Mouse (Mus musculus) neural tube, embryonic 12.5 days (tissue): ENCODE measurements around the gene Gm34653. TPM values are rescaled to one million over a fixed set of nuclear protein-coding genes. Genes with fewer than 3 reads are reported as not detected.
A peak's percentile ranks its signal among the peaks of the same experiment; 100 is the strongest.
"Not testable (repeated sequence)": the region's sequence is repeated elsewhere in the genome, so short reads cannot be mapped to it uniquely, and the experiment has no call there.

ENCODE experiments used
- ATAC-seq: fragments of 200-750 bp; cut with Nextera tagmentation; 2 replicates; pipeline ENCODE4 v1.8.0; 2017; ENCODE audit warnings: low read depth, mild to moderate bottlenecking, moderate TSS enrichment, moderate library complexity; ENCODE audit not compliant: low FRiP score
- H3K27ac ChIP-seq: fragments of 300-500 bp; sonication (generic); 2 replicates; pipeline ENCODE4 v1.5.1; 2016
- H3K27me3 ChIP-seq: fragments of 300-500 bp; sonication (generic); replicated peaks from 2 replicates; pipeline ENCODE4 v1.6.1; 2016; ENCODE audit warnings: mild to moderate bottlenecking
- H3K36me3 ChIP-seq: fragments of 300-500 bp; sonication (generic); 2 replicates; pipeline ENCODE4 v1.6.1; 2016; ENCODE audit warnings: mild to moderate bottlenecking
- H3K4me1 ChIP-seq: fragments of 300-500 bp; sonication (generic); 2 replicates; pipeline ENCODE4 v1.6.1; 2016
- H3K4me2 ChIP-seq: fragments of 300-500 bp; sonication (generic); replicated peaks from 2 replicates; pipeline ENCODE4 v1.6.1; 2016; ENCODE audit warnings: mild to moderate bottlenecking
- H3K4me3 ChIP-seq: fragments of 300-500 bp; sonication (generic); 2 replicates; pipeline ENCODE4 v1.5.1; 2016
- H3K9ac ChIP-seq: fragments of 300-500 bp; sonication (generic); 2 replicates; pipeline ENCODE4 v1.6.1; 2016; ENCODE audit warnings: mild to moderate bottlenecking
- H3K9me3 ChIP-seq: fragments of 300-500 bp; sonication (generic); 2 replicates; pipeline ENCODE4 v1.6.1; 2016; ENCODE audit warnings: mild to moderate bottlenecking
- WGBS: fragments of 180-500 bp; shearing (Covaris S2); methylation state at CpG from one replicate; pipeline ENCODE4 v1.1.7; 2016; 5-methylcytosine and 5-hydroxymethylcytosine counted together
- polyA plus RNA-seq: library from polyadenylated mRNA; unstranded; fragments of >200 nt; fragmentation: Nextera tagmentation; extraction: Ambion mirVana; gene quantifications from 2 replicates; pipeline ENCODE4 v1.2.1, GENCODE M21; 2016

The Gm34653 gene
- polyA plus RNA-seq, result 0.11 TPM in 1 of 2 replicates, not detected in the other

GRCm38 (mm10) chr2:34832766-34833457, at the start of gene Gm34653:
Gm34653 (plus strand) TSS chr2:34833007.
- H3K27ac ChIP-seq, H3K4me3 ChIP-seq, H3K36me3 ChIP-seq, H3K4me1 ChIP-seq, H3K27me3 ChIP-seq, H3K9ac ChIP-seq, H3K9me3 ChIP-seq, ATAC-seq, H3K4me2 ChIP-seq: not testable (repeated sequence)
- 75% methylated on average over 11 of the region's 11 CpGs for WGBS

DNA sequence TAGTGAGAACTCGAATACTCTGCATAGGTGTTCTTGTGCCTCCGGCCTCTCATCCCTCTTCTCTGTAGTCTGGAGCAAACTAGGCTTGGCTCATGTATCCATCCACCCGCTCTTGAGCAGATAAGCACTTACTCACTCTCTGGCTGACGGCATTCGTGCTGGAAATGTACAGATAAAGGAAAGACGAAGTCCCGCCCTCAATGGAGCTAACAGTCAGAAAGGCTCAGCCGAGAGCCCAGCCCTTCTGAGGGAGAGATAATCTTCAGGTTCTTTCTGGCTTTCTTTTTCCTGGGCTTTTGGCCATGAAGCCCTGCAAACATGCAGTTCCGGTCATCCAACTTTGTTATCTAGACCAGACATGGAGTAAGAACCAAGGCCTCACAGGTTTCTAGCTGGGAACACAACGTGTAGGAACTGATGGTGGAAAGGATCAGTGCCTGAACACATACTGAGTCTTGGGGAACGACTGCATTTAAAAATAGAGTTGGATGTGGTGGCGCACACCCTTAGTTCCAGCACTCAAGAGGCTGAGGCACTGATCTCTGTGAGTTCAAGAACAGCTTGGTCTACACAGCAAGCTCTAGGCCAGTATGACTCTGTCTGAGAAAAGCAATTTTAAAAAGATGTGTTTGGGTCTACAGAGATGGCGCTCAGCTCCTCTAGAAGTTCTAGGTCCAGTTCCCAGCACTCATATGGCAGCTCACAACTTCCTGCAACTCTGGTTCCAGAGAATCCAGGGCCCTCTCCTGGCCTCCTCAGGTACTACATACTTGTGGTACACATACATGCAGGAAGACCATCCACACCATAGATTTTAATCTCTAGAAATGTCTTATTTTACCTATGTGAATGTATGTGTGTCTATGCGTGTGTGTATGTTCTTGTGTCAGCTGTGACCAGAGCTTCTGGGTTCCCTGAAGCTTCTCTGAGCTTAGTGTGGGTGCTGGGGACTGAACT, 49.5 kb upstream of the Gm34653 start:
- H3K27ac ChIP-seq, result no peak overlapping the region
- H3K36me3 ChIP-seq, result peaks cover 50% of the 10 kb centered on the region
- ATAC-seq, result no peak
- no peak overlapping the region for H3K4me3 ChIP-seq
- H3K4me1 ChIP-seq, result no peaks in the 10 kb centered on the region
- H3K9me3 ChIP-seq, result no peaks in the 10 kb centered on the region
- no peaks in the 10 kb centered on the region for H3K27me3 ChIP-seq
- no peak overlapping the region for H3K9ac ChIP-seq
- WGBS, result 93% methylated on average over 14 of the region's 14 CpGs
- no peak overlapping the region for H3K4me2 ChIP-seq

GRCm38 (mm10) chr2:34784085-34784484, 48.7 kb upstream of the Gm34653 start:
- H3K36me3 ChIP-seq, result peaks cover 45% of the 10 kb centered on the region
- no peaks in the 10 kb centered on the region for H3K9me3 ChIP-seq
- no peaks in the 10 kb centered on the region for H3K4me1 ChIP-seq
- 89% methylated on average over 2 of the region's 2 CpGs for WGBS
- no peak for ATAC-seq
- no peak overlapping the region for H3K27ac ChIP-seq
- no peak overlapping the region for H3K4me3 ChIP-seq
- H3K27me3 ChIP-seq, result no peaks in the 10 kb centered on the region
- H3K9ac ChIP-seq, result no peak overlapping the region
- no peak overlapping the region for H3K4me2 ChIP-seq

GRCm38 (mm10) chr2:34790282-34790681, 42.5 kb upstream of the Gm34653 start:
- no peak for ATAC-seq
- Histone ChIP-seq H3K4me1 (no peaks in the 10 kb centered on the region), H3K4me2 (no peak overlapping the region), H3K9ac (no peak overlapping the region), H3K27ac (no peak overlapping the region), H3K27me3 (no peaks in the 10 kb centered on the region), H3K36me3 (peaks cover 27% of the 10 kb centered on the region), H3K4me3 (no peak overlapping the region), H3K9me3 (no peaks in the 10 kb centered on the region)
- 95% methylated on average over 8 of the region's 8 CpGs for WGBS

DNA sequence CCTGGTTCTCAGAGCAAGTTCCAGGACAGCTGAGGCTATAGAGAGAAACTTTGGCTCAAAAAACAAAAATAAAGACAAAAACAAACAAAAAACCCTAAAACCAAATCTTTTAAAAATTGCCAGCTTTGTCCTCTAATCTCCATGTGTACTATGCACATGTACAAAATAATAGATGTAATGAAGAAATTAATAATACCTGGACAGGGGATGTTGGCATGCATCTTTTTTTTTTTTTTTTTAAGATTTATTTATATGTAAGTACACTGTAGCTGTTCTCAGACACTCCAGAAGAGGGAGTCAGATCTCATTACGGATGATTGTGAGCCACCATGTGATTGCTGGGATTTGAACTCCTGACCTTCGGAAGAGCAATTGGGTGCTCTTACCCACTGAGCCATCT, 40.3 kb upstream of the Gm34653 start:
- WGBS, result 95% methylated on average over 2 of the region's 2 CpGs
- ATAC-seq, H3K9me3 ChIP-seq, H3K4me2 ChIP-seq, H3K27me3 ChIP-seq, H3K4me1 ChIP-seq, H3K9ac ChIP-seq, H3K27ac ChIP-seq, H3K4me3 ChIP-seq: not testable (repeated sequence)
- H3K36me3 ChIP-seq, result peaks cover 17% of the 10 kb centered on the region

DNA sequence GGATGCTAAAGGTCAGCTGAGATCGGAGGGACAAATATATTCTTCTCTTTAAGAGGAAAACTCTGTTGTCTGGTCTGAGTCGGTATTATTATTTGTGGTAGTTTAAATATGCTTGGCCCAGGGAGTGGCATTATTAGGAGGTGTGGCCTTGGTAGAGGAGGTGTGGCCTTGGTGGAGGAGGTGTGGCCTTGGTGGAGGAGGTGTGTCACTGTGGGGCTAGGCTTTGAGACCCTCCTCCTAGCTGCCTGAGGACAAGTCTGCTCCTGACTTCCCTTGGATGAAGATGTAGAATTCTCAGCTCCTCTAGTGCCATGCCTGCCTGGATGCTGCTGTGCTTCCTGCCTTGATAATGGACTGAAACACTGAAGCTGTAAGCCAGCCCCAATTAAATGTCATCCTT, 38.3 kb upstream of the Gm34653 start:
- ATAC-seq, result no peak
- H3K27me3 ChIP-seq, result no peaks in the 10 kb centered on the region
- peaks cover 7% of the 10 kb centered on the region; the same call in 1 of the 2 replicates for H3K4me1 ChIP-seq
- H3K4me3 ChIP-seq, result no peak overlapping the region
- 89% methylated on average over 2 of the region's 2 CpGs for WGBS
- H3K9ac ChIP-seq, result no peak overlapping the region
- H3K4me2 ChIP-seq, result no peak overlapping the region
- H3K36me3 ChIP-seq, result peaks cover 17% of the 10 kb centered on the region
- no peak overlapping the region for H3K27ac ChIP-seq
- H3K9me3 ChIP-seq, result no peaks in the 10 kb centered on the region

DNA sequence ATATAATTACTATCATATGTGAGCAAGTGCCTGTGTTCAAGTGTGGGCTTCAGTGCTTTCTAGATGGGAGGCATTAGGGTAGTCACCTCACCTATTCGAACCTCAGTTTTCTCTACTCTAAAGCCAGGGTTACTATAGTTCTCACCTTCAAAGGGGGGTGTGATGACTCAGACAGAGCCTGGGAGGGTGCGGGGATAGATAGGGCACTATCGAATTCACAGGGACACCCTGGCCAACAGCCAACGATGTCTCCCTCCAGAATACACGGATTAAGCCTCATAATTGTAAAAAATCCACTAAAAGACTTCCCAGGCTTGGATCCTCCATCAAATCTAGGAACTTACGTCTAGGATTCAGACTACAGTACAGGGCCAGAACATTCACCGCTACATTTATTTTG, 37.4 kb upstream of the Gm34653 start:
- Histone ChIP-seq H3K27me3 (no peaks in the 10 kb centered on the region), H3K4me2 (no peak overlapping the region), H3K9me3 (no peaks in the 10 kb centered on the region), H3K27ac (no peak overlapping the region), H3K4me1 (peaks cover 10% of the 10 kb centered on the region), H3K4me3 (no peak overlapping the region), H3K36me3 (peaks cover 12% of the 10 kb centered on the region), H3K9ac (no peak overlapping the region)
- 97% methylated on average over 7 of the region's 7 CpGs for WGBS
- ATAC-seq, result no peak

DNA sequence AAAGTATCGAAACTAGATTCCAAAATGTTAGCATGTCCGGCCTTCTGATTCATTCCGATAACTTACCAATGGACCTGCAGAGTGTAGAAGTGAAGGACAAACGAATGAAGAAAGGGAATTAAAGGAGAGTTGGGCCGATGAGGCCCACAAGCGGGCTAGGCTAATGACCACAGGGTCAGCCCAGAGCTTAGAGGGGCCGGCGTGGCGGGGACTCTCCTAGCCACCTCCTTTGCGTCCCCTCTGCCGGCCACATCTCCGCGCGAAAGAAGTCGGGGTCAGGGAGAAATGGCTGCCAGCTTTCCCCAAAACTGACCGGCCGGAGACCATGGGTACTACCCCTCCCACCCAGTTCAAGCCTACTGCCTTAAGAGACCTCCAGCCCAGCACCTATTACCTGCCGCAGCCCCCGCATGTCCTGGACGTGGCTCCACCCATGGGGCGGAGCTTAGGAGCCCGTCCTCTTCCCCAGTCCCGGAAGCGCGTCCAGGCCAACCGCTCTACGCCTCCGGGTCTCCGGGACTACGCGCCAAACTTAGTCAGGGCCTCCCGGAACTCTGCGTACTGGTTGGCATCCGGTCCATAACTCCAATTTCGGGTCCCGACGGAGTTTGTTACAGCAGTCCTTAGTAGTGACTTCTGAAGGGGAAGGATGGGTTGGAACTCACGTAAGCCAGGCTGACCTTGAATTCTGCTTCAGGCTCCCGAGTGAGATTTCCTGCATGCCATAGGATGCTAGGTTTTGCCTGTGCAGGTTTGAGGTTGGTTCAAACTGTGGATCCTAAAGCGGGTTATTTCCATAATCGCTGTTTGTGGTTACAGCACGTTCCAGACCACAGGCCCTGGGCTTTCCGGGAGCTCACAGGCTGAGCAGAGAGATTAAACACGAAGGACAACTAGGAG, 33.2 kb upstream of the Gm34653 start, which contains the start of gene Rabepk:
Gene Rabepk (minus strand): TSS at position 556 of the 900 bp plus-strand sequence.
- no peak within 1 kb of the TSS for H3K27ac ChIP-seq
- H3K27me3 ChIP-seq, result no peaks in the 10 kb centered on the region
- H3K4me2 ChIP-seq, result peak within 1 kb of the TSS; percentile 85
- 6% methylated on average over 44 of the region's 44 CpGs for WGBS
- H3K9ac ChIP-seq, result peak within 1 kb of the TSS; percentile 55
- H3K4me3 ChIP-seq, result peak within 1 kb of the TSS; percentile 62
- peaks cover 7% of the 10 kb centered on the region; the same call in 1 of the 2 replicates for H3K36me3 ChIP-seq
- peaks cover 15% of the 10 kb centered on the region for H3K4me1 ChIP-seq
- no peaks in the 10 kb centered on the region for H3K9me3 ChIP-seq
- ATAC-seq, result peak; percentile 55

- Histone ChIP-seq H3K9me3 (no peaks in the 10 kb centered on the region), H3K4me2 (peak overlapping the region; percentile 85; the same call in 1 of the 2 replicates), H3K27me3 (no peaks in the 10 kb centered on the region), H3K9ac (no peak overlapping the region), H3K4me3 (no peak overlapping the region), H3K27ac (no peak overlapping the region), H3K4me1 (peaks cover 15% of the 10 kb centered on the region), H3K36me3 (no peaks in the 10 kb centered on the region)
- WGBS, result 80% methylated on average over 7 of the region's 7 CpGs
- ATAC-seq, result no peak
These were observed 32.4 kb upstream of the Gm34653 start for GRCm38 (mm10) chr2:34800371-34800770.

DNA sequence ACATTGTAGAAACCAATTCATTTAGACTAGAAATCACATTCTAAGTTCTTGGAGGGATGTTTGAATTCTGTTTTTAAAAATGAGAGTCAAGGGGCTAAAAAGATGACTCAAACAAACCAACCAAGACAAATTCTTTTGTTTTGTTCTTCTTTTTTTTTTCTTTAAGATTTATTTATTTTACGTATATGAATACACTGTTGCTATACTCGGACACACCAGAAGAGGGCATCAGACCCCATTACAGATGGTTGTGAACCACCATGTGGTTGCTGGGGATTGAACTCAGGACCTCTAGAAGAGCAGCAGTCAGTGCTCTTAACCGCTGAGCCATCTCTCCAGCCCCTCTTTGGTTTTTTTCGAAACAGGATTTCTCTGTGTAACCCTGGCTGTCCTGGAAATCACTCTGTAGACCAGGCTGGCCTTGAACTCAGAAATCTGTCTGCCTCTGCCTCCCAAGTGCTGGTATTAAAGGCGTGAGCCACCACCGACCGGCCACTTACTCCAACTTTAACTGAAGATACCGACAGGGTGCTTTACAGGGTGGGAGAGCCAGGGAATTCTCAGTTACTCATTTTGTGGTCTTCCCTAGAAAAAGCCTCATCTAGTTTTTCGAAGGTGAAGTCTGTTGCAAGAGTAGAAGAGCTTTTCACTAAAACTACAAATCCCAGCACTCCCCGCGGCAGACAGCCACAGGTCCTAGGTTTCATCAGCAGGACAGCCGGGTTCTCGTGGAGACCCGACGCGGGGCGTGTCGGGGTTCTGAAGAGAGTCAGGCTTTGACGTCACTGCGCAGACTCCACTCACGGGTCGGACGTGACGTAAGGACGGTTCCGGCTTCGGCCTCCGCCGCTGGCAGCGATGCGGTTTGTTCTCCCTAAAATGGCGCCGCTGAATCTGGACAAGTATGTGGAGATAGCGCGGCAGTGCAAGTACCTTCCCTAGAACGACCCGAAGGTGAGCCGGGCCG, 31.0 kb upstream of the Gm34653 start:
- peaks cover 15% of the 10 kb centered on the region for H3K4me1 ChIP-seq
- H3K4me2 ChIP-seq, result peak overlapping the region; percentile 40
- H3K36me3 ChIP-seq, result peaks cover under 1% of the 10 kb centered on the region; the same call in 1 of the 2 replicates
- H3K9me3 ChIP-seq, result no peaks in the 10 kb centered on the region
- H3K9ac ChIP-seq, result peak overlapping the region; percentile 72
- ATAC-seq, result peak; percentile 96
- 5% methylated on average over 39 of the region's 39 CpGs for WGBS
- H3K27me3 ChIP-seq, result no peaks in the 10 kb centered on the region
- peak overlapping the region; percentile 63 for H3K4me3 ChIP-seq
- H3K27ac ChIP-seq, result peak overlapping the region; percentile 83
